Mouse (Mus musculus) mesoderm, embryonic 11.5 days (tissue): ENCODE results near the gene Ly6g6f.

Source experiments
- DNase-seq: peaks from one replicate; pipeline ENCODE4 v3.0.0-alpha.2; 2012; ENCODE audit warnings: low read depth, low spot score

Gene Ly6g6f

DNA sequence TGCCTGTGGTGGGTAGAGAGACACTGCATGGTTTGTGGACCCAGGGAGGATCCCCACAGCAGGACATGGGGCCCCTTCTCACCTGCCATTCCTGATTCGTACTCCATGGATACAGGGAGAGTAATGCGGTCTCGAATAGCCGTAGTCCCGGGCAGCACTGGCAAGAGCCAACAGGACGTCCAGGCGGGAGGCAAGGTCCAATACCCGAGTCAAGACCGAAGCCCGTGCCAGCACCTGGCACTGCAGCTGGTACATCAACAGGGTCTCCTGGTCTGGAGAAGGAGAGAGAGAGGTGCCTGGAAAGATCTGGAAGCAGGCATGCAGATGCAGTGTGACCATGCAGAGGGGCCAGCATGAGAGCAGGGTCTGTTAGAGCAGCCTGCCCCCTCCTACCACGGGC is 54.1 kb downstream of the Ly6g6f start:
- DNase-seq = no peak
